ENCODE assay signal across 16 mouse cellular contexts in the genomic region with DNA sequence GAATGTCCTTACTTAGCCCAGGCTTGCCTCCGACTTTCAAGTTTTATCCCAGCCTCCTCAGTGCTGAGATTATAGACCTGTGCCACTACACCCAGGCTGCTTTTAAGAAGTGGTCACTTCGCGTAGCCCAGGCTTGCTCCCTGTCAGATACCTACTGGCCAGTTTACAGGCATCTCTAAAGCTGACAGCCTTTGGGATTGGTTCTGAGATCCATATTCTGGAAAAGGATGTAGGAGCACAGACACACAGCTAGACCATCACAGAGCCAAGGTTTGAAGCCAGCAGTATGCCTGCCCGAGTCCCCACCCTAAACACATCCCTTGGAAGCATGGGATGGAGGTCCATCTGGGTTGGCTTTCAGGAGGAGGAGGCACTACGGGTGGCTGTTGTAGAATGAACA. TPM values are rescaled to one million over a fixed set of nuclear protein-coding genes. Genes with fewer than 3 reads are reported as not detected.
A peak's percentile ranks its signal among the peaks of the same experiment; 100 is the strongest.
DNase-seq lines count a peak whose midpoint lies in the region; ATAC-seq and TF ChIP-seq lines count a peak whose summit lies in the region.
"Had no signal": no experiment of that assay in that cellular context is flagged by ENCODE, and none has a peak within 500 bp of the region (broad histone marks: within the 10 kb centered on the region; RNA-seq: fewer than 3 reads in every experiment).

No protein-coding gene starts in this region.

- no peak for ATAC-seq in liver, embryonic 15.5 days (ENCODE audit: insufficient read depth)
- ATAC-seq in liver, postnatal 0 days: no peak
- ATAC-seq in embryonic facial prominence, embryonic 13.5 days (ENCODE audit: insufficient number of reproducible peaks, insufficient read depth, low FRiP score, low TSS enrichment, low read depth): no peak

- H3K27me3 ChIP-seq in liver, embryonic 15.5 days: peaks cover 3% of the 10 kb centered on the region
- H3K27me3 ChIP-seq in liver, postnatal 0 days (ENCODE audit: insufficient read depth, low read length): no peaks in the 10 kb centered on the region
- no peaks in the 10 kb centered on the region for H3K27me3 ChIP-seq in ES-Bruce4 (ENCODE audit: control insufficient read depth, insufficient read depth, low read length, poor library complexity, severe bottlenecking)
- H3K27me3 ChIP-seq in embryonic facial prominence, embryonic 13.5 days: no peaks in the 10 kb centered on the region
- H3K27me3 ChIP-seq: forebrain, embryonic 15.5 days; neural tube, embryonic 13.5 days had no signal

- peak; percentile 91 for DNase-seq in heart, adult 11 months
- no peak for DNase-seq in heart, adult 9 months (ENCODE audit: low spot score in 2 of 2)
- DNase-seq in liver, postnatal 0 days: no peak
- no peak for DNase-seq in right cerebral cortex, postnatal 36 days (ENCODE audit: low spot score in 2 of 2)
- DNase-seq in frontal cortex, postnatal 25 days (ENCODE audit: low spot score in 2 of 2): no peak

- no peaks in the 10 kb centered on the region for H3K9me3 ChIP-seq in liver, embryonic 15.5 days (replicated peaks)
- H3K9me3 ChIP-seq in liver, postnatal 0 days (ENCODE audit: low read length): no peaks in the 10 kb centered on the region
- no peaks in the 10 kb centered on the region for H3K9me3 ChIP-seq in ES-Bruce4 (replicated peaks; ENCODE audit: control insufficient read depth, insufficient read depth, low read length, poor library complexity, severe bottlenecking)
- H3K9me3 ChIP-seq in embryonic facial prominence, embryonic 13.5 days: no peaks in the 10 kb centered on the region
- H3K9me3 ChIP-seq: forebrain, embryonic 15.5 days; neural tube, embryonic 13.5 days had no signal

- peak overlapping the region; percentile 46 for H3K27ac ChIP-seq in liver, embryonic 15.5 days (replicated peaks)
- H3K27ac ChIP-seq in liver, postnatal 0 days (ENCODE audit: low read depth): no peak overlapping the region
- peak overlapping the region; percentile 20 for H3K27ac ChIP-seq in ES-Bruce4 (ENCODE audit: insufficient read depth, low read length)
- 0 out of 2 replicates have a peak overlapping the region, but pooled peaks have one; percentile 8 for H3K27ac ChIP-seq in embryonic facial prominence, embryonic 13.5 days

- H3K4me1 ChIP-seq in liver, embryonic 15.5 days (replicated peaks): peaks cover 55% of the 10 kb centered on the region
- H3K4me1 ChIP-seq in liver, postnatal 0 days (ENCODE audit: insufficient read depth): peaks cover 13% of the 10 kb centered on the region; the same call in 1 of the 2 replicates
- H3K4me1 ChIP-seq in ES-Bruce4 (ENCODE audit: control insufficient read depth, insufficient read depth, low read length): peaks cover 13% of the 10 kb centered on the region
- H3K4me1 ChIP-seq in embryonic facial prominence, embryonic 13.5 days: peaks cover 43% of the 10 kb centered on the region

- TF ChIP-seq CTCF in liver, postnatal 0 days (IDR thresholded peaks at IDR 0.05; ENCODE audit: low read depth): no peak
- TF ChIP-seq CTCF in ES-Bruce4 (IDR thresholded peaks at IDR 0.05; ENCODE audit: low read depth, low read length): no peak

- H3K9ac ChIP-seq in liver, embryonic 15.5 days: no peak overlapping the region
- no peak overlapping the region for H3K9ac ChIP-seq in liver, postnatal 0 days (replicated peaks)
- H3K9ac ChIP-seq in ES-Bruce4 (ENCODE audit: low read depth, poor library complexity, severe bottlenecking): no peak overlapping the region
- no peak overlapping the region for H3K9ac ChIP-seq in embryonic facial prominence, embryonic 13.5 days
- H3K9ac ChIP-seq: forebrain, embryonic 15.5 days; liver, embryonic 14.5 days had no signal

- TF ChIP-seq POLR2A in ES-Bruce4 (IDR thresholded peaks at IDR 0.05; ENCODE audit: insufficient read depth, low read length): no peak

- no peak overlapping the region for H3K4me3 ChIP-seq in liver, embryonic 15.5 days (replicated peaks)
- H3K4me3 ChIP-seq in liver, postnatal 0 days (ENCODE audit: low read depth, low read length): no peak overlapping the region
- H3K4me3 ChIP-seq in ES-Bruce4 (ENCODE audit: low read depth, low read length): no peak overlapping the region
- no peak overlapping the region for H3K4me3 ChIP-seq in embryonic facial prominence, embryonic 13.5 days
- H3K4me3 ChIP-seq: forebrain, embryonic 15.5 days; neural tube, embryonic 13.5 days had no signal

- H3K4me2 ChIP-seq in liver, embryonic 15.5 days: no peak overlapping the region
- H3K4me2 ChIP-seq in liver, postnatal 0 days (ENCODE audit: low read depth, low read length): no peak overlapping the region
- no peak overlapping the region for H3K4me2 ChIP-seq in embryonic facial prominence, embryonic 13.5 days
- H3K4me2 ChIP-seq: forebrain, embryonic 15.5 days had no signal

- WGBS in liver, embryonic 15.5 days (ENCODE audit: insufficient replicate concordance): 71% methylated on average over 5 of the region's 5 CpGs
- WGBS in liver, postnatal 0 days (ENCODE audit: insufficient replicate concordance): 85% methylated on average over 5 of the region's 5 CpGs
- WGBS in embryonic facial prominence, embryonic 13.5 days: 92% methylated on average over 5 of the region's 5 CpGs

- H3K36me3 ChIP-seq in liver, embryonic 15.5 days (replicated peaks): no peaks in the 10 kb centered on the region
- no peaks in the 10 kb centered on the region for H3K36me3 ChIP-seq in liver, postnatal 0 days (replicated peaks; ENCODE audit: insufficient read depth, low read length)
- H3K36me3 ChIP-seq in ES-Bruce4 (ENCODE audit: control insufficient read depth, insufficient read depth, low read length, poor library complexity, severe bottlenecking): no peaks in the 10 kb centered on the region
- H3K36me3 ChIP-seq in embryonic facial prominence, embryonic 13.5 days: no peaks in the 10 kb centered on the region
- H3K36me3 ChIP-seq: forebrain, embryonic 15.5 days; neural tube, embryonic 13.5 days had no signal

- TF ChIP-seq EP300 in liver, postnatal 0 days (IDR thresholded peaks at IDR 0.05; ENCODE audit: low read depth): no peak
- no peak for TF ChIP-seq EP300 in ES-Bruce4 (IDR thresholded peaks at IDR 0.05; ENCODE audit: insufficient read depth, low read depth, low read length)

RNA-seq across cellular contexts. Expression of gene Grifin, which starts 2.9 kb away (rescaled TPM):
- 1.4 and 1.9 TPM in 2 replicates for polyA plus RNA-seq in liver, embryonic 15.5 days (2015; fragmentation: Nextera tagmentation; extraction: Ambion mirVana)
- polyA plus RNA-seq in liver, postnatal 0 days (2015; fragmentation: Nextera tagmentation; extraction: Ambion mirVana): not detected in 2 replicates
- not detected in 2 replicates for polyA plus RNA-seq in ES-Bruce4 (2011; ENCODE audit: insufficient read depth, insufficient read length, low read depth, missing spikeins)
- polyA plus RNA-seq in embryonic facial prominence, embryonic 13.5 days (2015; fragmentation: Nextera tagmentation; extraction: Ambion mirVana): not detected in 2 replicates
- polyA plus RNA-seq: forebrain, embryonic 15.5 days; heart, postnatal 0 days; hindbrain, embryonic 11.5 days; lung, postnatal 0 days; midbrain, embryonic 14.5 days; neural tube, embryonic 13.5 days; small intestine, adult 2 months had no signal

RNA-seq across cellular contexts. Expression of gene Lfng, which starts 39.4 kb away (rescaled TPM):
- polyA plus RNA-seq in liver, embryonic 15.5 days (2015; fragmentation: Nextera tagmentation; extraction: Ambion mirVana): 11.0 and 12.9 TPM in 2 replicates
- 5.0 and 5.9 TPM in 2 replicates for polyA plus RNA-seq in liver, postnatal 0 days (2015; fragmentation: Nextera tagmentation; extraction: Ambion mirVana)
- 4.1 and 4.4 TPM in 2 replicates for polyA plus RNA-seq in ES-Bruce4 (2011; ENCODE audit: insufficient read depth, insufficient read length, low read depth, missing spikeins)
- polyA plus RNA-seq in embryonic facial prominence, embryonic 13.5 days (2015; fragmentation: Nextera tagmentation; extraction: Ambion mirVana): 20.6 and 21.8 TPM in 2 replicates
